ENCODE assay signal across 8 mouse cellular contexts in the genomic region with DNA sequence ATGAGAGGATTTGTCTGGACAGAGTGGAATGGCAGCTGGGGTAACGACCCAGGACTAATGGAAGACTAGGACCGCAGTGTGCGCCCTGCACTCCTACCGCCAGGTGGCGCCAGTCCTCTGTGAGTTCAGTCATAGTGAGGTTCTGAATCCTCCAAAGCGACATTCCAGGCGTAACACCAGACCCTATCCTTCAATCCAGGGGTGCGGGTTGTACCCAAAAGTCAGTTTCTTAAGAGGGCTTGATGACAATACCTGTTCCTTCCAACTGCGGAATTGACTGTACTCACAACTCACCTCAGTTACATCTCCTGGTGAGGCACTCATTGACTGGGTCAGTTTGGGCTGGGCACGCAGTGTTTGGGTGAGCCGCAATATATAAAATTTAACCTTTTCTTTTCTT. TPM values are rescaled to one million over a fixed set of nuclear protein-coding genes. Genes with fewer than 3 reads are reported as not detected.
A peak's percentile ranks its signal among the peaks of the same experiment; 100 is the strongest.
DNase-seq lines count a peak whose midpoint lies in the region; ATAC-seq lines count a peak whose summit lies in the region.

No protein-coding gene starts in this region.

- intact Hi-C loops in left cerebral cortex, postnatal 25 days (cut with DNase I), result loop anchor here (1.0 kb wide), 1 partner anchor 126 kb away; no protein-coding TSS in a partner anchor

- peak; percentile 83 for ATAC-seq in megakaryocyte-erythroid progenitor cell, adult 5-6 weeks (replicated peaks; ENCODE audit: low FRiP score, low TSS enrichment, poor library complexity, severe bottlenecking)

- DNase-seq in T-cell, adult 2 months (ENCODE audit: low spot score), result peak; percentile 58
- DNase-seq in cerebellum, postnatal 10 days, result peak; percentile 91 to 93
- DNase-seq in frontal cortex, postnatal 36 days (ENCODE audit: low spot score in 2 of 2), result peak; percentile 73 to 79
- DNase-seq in hindlimb bud, embryonic 11.5 days (ENCODE audit: extremely low spot score, low read depth, low spot score), result peak; percentile 82
- DNase-seq in left cerebral cortex, postnatal 25 days (ENCODE audit: low spot score in 2 of 2), result peak; percentile 67 to 75
- DNase-seq in right cerebral cortex, postnatal 25 days, result peak; percentile 59
- peak; percentile 75 for DNase-seq in yolk sac, embryonic 10.5 days (ENCODE audit: low spot score)

RNA-seq across cellular contexts. Expression of gene Ccdc177, which starts 9.2 kb away (rescaled TPM):
- 10 to 100 TPM; 12.9 to 15.5 TPM for total RNA-seq in left cerebral cortex, postnatal 25 days (2021)
- not detected in 2 replicates for total RNA-seq in megakaryocyte-erythroid progenitor cell, adult 5-6 weeks (2014; fragmentation: Nextera tagmentation)
- not detected in 2 replicates for total RNA-seq in megakaryocyte-erythroid progenitor cell, adult 5-6 weeks (2017)

RNA-seq across cellular contexts. Expression of gene Susd6, which starts 20.6 kb away (rescaled TPM):
- 10 to 100 TPM; 32.1 to 32.9 TPM for total RNA-seq in left cerebral cortex, postnatal 25 days (2021)
- total RNA-seq in megakaryocyte-erythroid progenitor cell, adult 5-6 weeks (2014; fragmentation: Nextera tagmentation), result 26.0 and 27.0 TPM in 2 replicates
- total RNA-seq in megakaryocyte-erythroid progenitor cell, adult 5-6 weeks (2017), result 17.3 and 26.4 TPM in 2 replicates

Comparison
In these comparisons a context has a peak if more than half of its experiments do, and no peak if none do; other contexts are left out.
1. Peak in every context shown above with its lines: DNase-seq and ATAC-seq.
2. RNA of gene Ccdc177, which starts 9.2 kb away (total RNA-seq): 12.9 to 15.5 TPM in left cerebral cortex, postnatal 25 days; not detected in megakaryocyte-erythroid progenitor cell, adult 5-6 weeks; every median in the first group is over 10 times any median in the second.